Mouse (Mus musculus) heart, embryonic 12.5 days (tissue): ENCODE results near the gene Elovl3. TPM values are rescaled to one million over a fixed set of nuclear protein-coding genes. Genes with fewer than 3 reads are reported as not detected.

Experiments used
- ATAC-seq: fragments of 200-750 bp; cut with Nextera tagmentation; 2 replicates; pipeline ENCODE4 v1.8.0; 2017; ENCODE audit warnings: moderate TSS enrichment, moderate library complexity; ENCODE audit not compliant: insufficient number of reproducible peaks, low FRiP score
- H3K27ac ChIP-seq: fragments of 300-500 bp; sonication (generic); 2 replicates; pipeline ENCODE4 v1.5.1; 2016; ENCODE audit warnings: mild to moderate bottlenecking, moderate library complexity; ENCODE audit not compliant: poor library complexity, severe bottlenecking
- H3K27me3 ChIP-seq: fragments of 300-500 bp; sonication (generic); replicated peaks from 2 replicates; pipeline ENCODE4 v1.6.1; 2016; ENCODE audit warnings: mild to moderate bottlenecking, moderate library complexity
- H3K36me3 ChIP-seq: fragments of 300-500 bp; sonication (generic); 2 replicates; pipeline ENCODE4 v1.6.1; 2016; ENCODE audit warnings: mild to moderate bottlenecking, moderate library complexity
- H3K4me1 ChIP-seq: fragments of 300-500 bp; sonication (generic); replicated peaks from 2 replicates; pipeline ENCODE4 v1.6.1; 2016; ENCODE audit warnings: mild to moderate bottlenecking
- H3K4me2 ChIP-seq: fragments of 300-500 bp; sonication (generic); 2 replicates; pipeline ENCODE4 v1.6.1; 2016; ENCODE audit warnings: mild to moderate bottlenecking, moderate library complexity
- H3K4me3 ChIP-seq: fragments of 300-500 bp; sonication (generic); 2 replicates; pipeline ENCODE4 v1.5.1; 2016; ENCODE audit warnings: mild to moderate bottlenecking
- H3K9ac ChIP-seq: fragments of 300-500 bp; sonication (generic); 2 replicates; pipeline ENCODE4 v1.6.1; 2016; ENCODE audit warnings: mild to moderate bottlenecking, moderate library complexity
- H3K9me3 ChIP-seq: fragments of 300-500 bp; sonication (generic); replicated peaks from 2 replicates; pipeline ENCODE4 v1.6.1; 2016; ENCODE audit warnings: mild to moderate bottlenecking, moderate library complexity
- WGBS: fragments of 180-500 bp; shearing (Covaris S2); methylation state at CpG from one replicate; pipeline ENCODE4 v1.1.7; 2016; 5-methylcytosine and 5-hydroxymethylcytosine counted together
- polyA plus RNA-seq: library from polyadenylated mRNA; unstranded; fragments of >200 nt; fragmentation: Nextera tagmentation; extraction: Ambion mirVana; gene quantifications from 2 replicates; pipeline ENCODE4 v1.2.1, GENCODE M21; 2016

Gene Elovl3
- polyA plus RNA-seq, 1 experiment from 2014 or later = not detected

GRCm38 (mm10) chr19:46169396-46169795 is 37.7 kb downstream of the Elovl3 start:
- Histone ChIP-seq H3K4me3 (no peak overlapping the region), H3K36me3 (peaks cover 47% of the 10 kb centered on the region)

GRCm38 (mm10) chr19:46169913-46170312 is 38.2 kb downstream of the Elovl3 start:
- H3K4me2 ChIP-seq = no peak overlapping the region
- H3K27ac ChIP-seq = no peak overlapping the region
- no peaks in the 10 kb centered on the region for H3K27me3 ChIP-seq
- no peak overlapping the region for H3K4me3 ChIP-seq
- 60% methylated on average over 1 of the region's 1 CpGs for whole genome bisulfite sequencing
- no peak for ATAC-seq
- no peaks in the 10 kb centered on the region for H3K9me3 ChIP-seq
- H3K4me1 ChIP-seq = no peaks in the 10 kb centered on the region
- H3K9ac ChIP-seq = no peak overlapping the region
- peaks cover 42% of the 10 kb centered on the region for H3K36me3 ChIP-seq

More at GRCm38 (mm10) chr19:46169396-46169795, 37.7 kb downstream of the Elovl3 start:
- ATAC-seq = no peak
- H3K9me3 ChIP-seq = no peaks in the 10 kb centered on the region
- no peak overlapping the region for H3K27ac ChIP-seq
- 84% methylated on average over 3 of the region's 3 CpGs for WGBS
- H3K9ac ChIP-seq = no peak overlapping the region
- no peaks in the 10 kb centered on the region for H3K4me1 ChIP-seq
- no peaks in the 10 kb centered on the region for H3K27me3 ChIP-seq
- no peak overlapping the region for H3K4me2 ChIP-seq

GRCm38 (mm10) chr19:46172541-46172940 is 40.8 kb downstream of the Elovl3 start:
- Histone ChIP-seq H3K4me1 (no peaks in the 10 kb centered on the region), H3K36me3 (peaks cover 24% of the 10 kb centered on the region)
- WGBS = 76% methylated on average over 5 of the region's 5 CpGs

GRCm38 (mm10) chr19:46175173-46175572 is 43.5 kb downstream of the Elovl3 start:
- Histone ChIP-seq H3K27ac (no peak overlapping the region), H3K36me3 (peaks cover 21% of the 10 kb centered on the region), H3K9me3 (no peaks in the 10 kb centered on the region), H3K4me2 (no peak overlapping the region), H3K27me3 (no peaks in the 10 kb centered on the region), H3K4me3 (no peak overlapping the region), H3K9ac (no peak overlapping the region), H3K4me1 (no peaks in the 10 kb centered on the region)
- no peak for ATAC-seq

More at GRCm38 (mm10) chr19:46172541-46172940, 40.8 kb downstream of the Elovl3 start:
- Histone ChIP-seq H3K4me3 (no peak overlapping the region), H3K9ac (no peak overlapping the region), H3K27ac (no peak overlapping the region), H3K27me3 (no peaks in the 10 kb centered on the region), H3K9me3 (no peaks in the 10 kb centered on the region), H3K4me2 (no peak overlapping the region)
- ATAC-seq = no peak

- Histone ChIP-seq H3K4me3 (no peak overlapping the region), H3K4me1 (no peaks in the 10 kb centered on the region), H3K27me3 (no peaks in the 10 kb centered on the region), H3K9me3 (no peaks in the 10 kb centered on the region), H3K27ac (no peak overlapping the region), H3K9ac (no peak overlapping the region), H3K4me2 (no peak overlapping the region), H3K36me3 (peaks cover 6% of the 10 kb centered on the region; the same call in 1 of the 2 replicates)
- no peak for ATAC-seq
- 63% methylated on average over 5 of the region's 5 CpGs for WGBS
Observed at GRCm38 (mm10) chr19:46177046-46177445, 45.3 kb downstream of the Elovl3 start.

- Histone ChIP-seq H3K9me3 (no peaks in the 10 kb centered on the region), H3K27ac (no peak overlapping the region), H3K36me3 (peaks cover 12% of the 10 kb centered on the region), H3K4me1 (no peaks in the 10 kb centered on the region), H3K4me2 (no peak overlapping the region), H3K27me3 (no peaks in the 10 kb centered on the region), H3K4me3 (no peak overlapping the region), H3K9ac (no peak overlapping the region)
- ATAC-seq = no peak
- WGBS = 88% methylated on average over 2 of the region's 2 CpGs
Observed at GRCm38 (mm10) chr19:46180274-46180673, 48.6 kb downstream of the Elovl3 start.

- Histone ChIP-seq H3K4me2 (no peak overlapping the region), H3K36me3 (peaks cover 12% of the 10 kb centered on the region), H3K9ac (no peak overlapping the region), H3K4me1 (peaks cover 8% of the 10 kb centered on the region), H3K4me3 (no peak overlapping the region), H3K9me3 (no peaks in the 10 kb centered on the region), H3K27me3 (no peaks in the 10 kb centered on the region), H3K27ac (no peak overlapping the region)
- WGBS = 93% methylated on average over 3 of the region's 3 CpGs
- ATAC-seq = no peak
Observed at GRCm38 (mm10) chr19:46182241-46182640, 50.5 kb downstream of the Elovl3 start.

Other genes with a start within 250 kb of the Elovl3 start
- gene Armh3, start 133.4 kb upstream of the Elovl3 start, polyA plus RNA-seq = 13.6 and 16.5 TPM in 2 replicates
- gene Hps6, start 128.4 kb upstream of the Elovl3 start, polyA plus RNA-seq = 6.6 and 7.3 TPM in 2 replicates
- gene Pprc1, start 87.0 kb upstream of the Elovl3 start, polyA plus RNA-seq = 30.6 and 37.9 TPM in 2 replicates
- 84.2 and 85.0 TPM in 2 replicates for gene Ldb1, start 86.7 kb upstream of the Elovl3 start, polyA plus RNA-seq
- 56.2 and 60.3 TPM in 2 replicates for gene Nolc1, start 56.0 kb upstream of the Elovl3 start, polyA plus RNA-seq
- gene Pitx3, start 16.4 kb downstream of the Elovl3 start, polyA plus RNA-seq = 1.0 and 2.2 TPM in 2 replicates
- gene Gbf1, start 20.6 kb downstream of the Elovl3 start, polyA plus RNA-seq = 53.5 and 54.1 TPM in 2 replicates
- 7.2 and 7.6 TPM in 2 replicates for gene Nfkb2, start 172.4 kb downstream of the Elovl3 start, polyA plus RNA-seq
- gene Psd, start 195.3 kb downstream of the Elovl3 start, polyA plus RNA-seq = 12.0 and 13.4 TPM in 2 replicates
- 9.9 and 10.0 TPM in 2 replicates for gene Fbxl15, start 196.3 kb downstream of the Elovl3 start, polyA plus RNA-seq
- 97.7 and 116 TPM in 2 replicates for gene Cuedc2, start 206.8 kb downstream of the Elovl3 start, polyA plus RNA-seq
- gene Mfsd13a, start 209.2 kb downstream of the Elovl3 start, polyA plus RNA-seq = 4.3 and 4.4 TPM in 2 replicates
- 0.36 and 1.2 TPM in 2 replicates for gene 2310034G01Rik, start 218.4 kb downstream of the Elovl3 start, polyA plus RNA-seq